Mouse (Mus musculus) cerebellum, adult (tissue): Measurements from ENCODE around the gene Ten1.

ENCODE experiments used
- ATAC-seq: cut with Nextera tagmentation; 2 replicates; pipeline ENCODE4 v1.9.2; 2017; ENCODE audit warnings: mild to moderate bottlenecking, moderate library complexity, mixed read lengths; ENCODE audit not compliant: insufficient number of reproducible peaks, low FRiP score, low TSS enrichment

The Ten1 gene

DNA sequence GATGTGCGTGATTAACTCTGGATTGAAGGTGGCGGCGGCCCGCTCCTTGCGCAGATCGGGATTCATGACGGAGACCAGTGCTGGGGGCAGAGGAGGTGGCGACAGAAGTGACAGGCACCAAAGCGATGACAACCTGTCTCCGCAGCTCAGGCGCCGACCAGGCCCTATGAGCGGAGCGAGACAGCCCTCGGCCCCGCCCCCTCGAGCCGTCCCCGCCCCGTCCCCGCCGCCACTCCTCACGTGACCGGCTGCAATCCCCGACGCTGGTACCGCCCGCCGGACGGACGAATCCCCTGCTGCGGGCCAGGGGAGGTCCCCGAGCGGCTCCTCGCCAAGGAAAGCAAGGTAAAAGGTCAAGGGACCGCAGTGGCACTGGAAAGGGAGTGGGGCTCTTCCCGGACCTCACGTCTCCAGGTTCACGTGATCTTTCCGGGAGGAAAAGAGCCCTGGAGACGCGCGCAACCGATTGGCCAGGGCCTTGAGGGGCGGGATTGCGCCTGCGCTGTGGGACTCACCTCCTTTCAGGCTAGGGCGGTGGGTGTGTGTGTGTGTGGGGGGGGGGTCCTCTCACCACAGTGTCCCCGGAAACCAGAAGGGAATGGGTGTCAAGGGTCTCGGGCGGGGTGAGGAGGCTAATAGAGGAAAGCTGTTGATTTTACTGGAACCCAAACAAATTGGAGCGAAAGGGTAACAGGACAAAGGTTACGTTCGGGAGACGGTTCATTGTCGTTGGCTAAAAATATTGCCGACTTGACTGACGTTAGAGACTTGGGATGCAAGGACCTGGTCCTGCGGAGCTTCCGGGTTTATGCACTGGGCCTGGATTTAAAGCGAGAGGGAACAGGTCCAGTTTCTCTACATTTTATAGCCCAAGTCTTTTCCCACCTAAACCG lies at the start of gene Ten1, which contains the start of gene Acox1:
Ten1 (plus strand) TSS at position 217 of the 893 bp plus-strand sequence.
Acox1 (minus strand) TSS at position 407 of the 893 bp plus-strand sequence.
- peak; percentile 94 for ATAC-seq

- ATAC-seq: no peak
These were observed 49.3 kb upstream of the Ten1 start for GRCm38 (mm10) chr11:116149341-116149740.

DNA sequence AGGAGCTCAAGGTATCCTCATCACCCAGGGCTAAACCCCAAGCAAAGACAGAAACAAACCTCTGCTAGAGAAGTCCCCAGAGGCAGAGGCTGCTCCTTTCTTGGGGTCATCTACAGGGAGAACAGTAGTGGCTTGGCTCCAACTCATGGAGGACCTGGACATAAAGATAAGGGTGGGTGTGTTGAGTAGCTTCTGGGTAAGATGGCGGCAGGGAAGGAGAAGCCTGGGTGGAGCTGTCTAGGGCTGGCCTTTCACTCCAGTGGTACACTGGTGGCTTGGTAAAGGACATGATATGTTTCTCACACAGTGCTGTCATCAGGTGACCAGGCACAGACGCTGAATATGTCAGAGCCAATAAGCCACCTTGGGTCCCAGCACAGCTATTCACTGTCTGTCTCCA lies 47.7 kb upstream of the Ten1 start:
- ATAC-seq: no peak

- ATAC-seq: no peak
These were observed 37.3 kb upstream of the Ten1 start for GRCm38 (mm10) chr11:116161312-116161711.

DNA sequence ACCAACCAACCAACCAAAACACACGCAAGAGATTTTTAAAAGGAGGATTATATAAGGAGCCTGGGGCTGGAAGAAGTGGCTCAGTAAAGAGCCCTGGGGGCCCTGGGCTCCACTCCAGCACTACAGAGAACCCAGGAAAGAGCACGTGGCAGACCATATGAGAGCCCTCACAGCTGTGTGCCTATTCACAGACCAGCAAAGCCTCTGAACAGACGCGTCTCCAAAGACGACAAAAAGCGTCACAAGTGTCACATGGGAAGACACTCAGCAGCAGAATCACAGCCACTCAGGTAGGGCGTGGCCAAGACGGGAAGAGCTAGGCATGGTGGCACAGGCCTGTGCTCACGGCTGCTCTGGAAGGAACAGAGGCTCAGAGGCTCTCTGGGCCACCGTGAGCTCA lies 36.5 kb upstream of the Ten1 start:
- ATAC-seq: no peak

GRCm38 (mm10) chr11:116163002-116163401 lies 35.7 kb upstream of the Ten1 start:
- no peak for ATAC-seq

DNA sequence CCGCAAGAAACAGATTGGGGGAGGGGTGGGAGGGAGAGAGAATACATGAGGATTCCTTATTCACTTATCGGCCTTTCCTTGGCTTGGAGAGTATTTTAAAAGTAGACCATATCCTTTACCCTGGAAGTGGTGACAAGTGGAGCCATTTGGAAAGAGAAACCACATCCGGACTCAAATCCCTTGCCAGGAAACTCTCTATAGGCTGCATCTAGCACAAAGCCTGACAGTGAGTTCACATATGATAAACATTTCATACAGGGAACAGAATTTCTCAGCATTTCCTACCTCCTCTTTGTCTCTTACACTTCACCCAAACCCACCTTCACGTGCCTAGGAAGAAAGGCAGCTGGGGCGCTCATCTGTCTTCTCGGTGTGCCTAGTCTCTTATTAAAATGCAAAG lies 31.4 kb upstream of the Ten1 start:
- no peak for ATAC-seq

- ATAC-seq: peak; percentile 98
These were observed 30.7 kb upstream of the Ten1 start, which contains the start of gene Fbf1 for GRCm38 (mm10) chr11:116167884-116168439. TSS of gene Fbf1 (minus strand) at chr11:116168166.

DNA sequence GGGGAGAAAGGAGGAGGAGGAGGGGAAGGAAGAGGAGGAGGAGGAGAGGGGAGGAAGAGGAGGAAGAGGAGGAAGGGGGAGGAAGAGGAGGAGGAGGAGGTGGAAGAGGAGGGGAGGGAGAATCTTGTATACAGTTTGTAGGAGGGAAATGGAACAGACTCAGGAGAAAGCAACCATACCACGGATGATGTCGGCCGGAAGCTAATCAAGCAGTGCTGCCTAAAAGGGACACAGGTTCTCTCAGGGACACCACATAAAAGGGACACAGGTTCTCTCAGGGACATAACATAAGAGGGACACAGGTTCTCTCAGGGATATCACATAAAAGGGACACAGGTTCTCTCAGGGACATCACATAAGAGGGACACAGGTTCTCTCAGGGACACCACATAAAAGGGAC lies 29.4 kb upstream of the Ten1 start:
- no peak for ATAC-seq

- no peak for ATAC-seq
These were observed 28.5 kb upstream of the Ten1 start for GRCm38 (mm10) chr11:116170003-116170800.

GRCm38 (mm10) chr11:116171959-116172358 lies 26.7 kb upstream of the Ten1 start:
- ATAC-seq: no peak

GRCm38 (mm10) chr11:116174775-116175448 lies 23.7 kb upstream of the Ten1 start:
- no peak for ATAC-seq

DNA sequence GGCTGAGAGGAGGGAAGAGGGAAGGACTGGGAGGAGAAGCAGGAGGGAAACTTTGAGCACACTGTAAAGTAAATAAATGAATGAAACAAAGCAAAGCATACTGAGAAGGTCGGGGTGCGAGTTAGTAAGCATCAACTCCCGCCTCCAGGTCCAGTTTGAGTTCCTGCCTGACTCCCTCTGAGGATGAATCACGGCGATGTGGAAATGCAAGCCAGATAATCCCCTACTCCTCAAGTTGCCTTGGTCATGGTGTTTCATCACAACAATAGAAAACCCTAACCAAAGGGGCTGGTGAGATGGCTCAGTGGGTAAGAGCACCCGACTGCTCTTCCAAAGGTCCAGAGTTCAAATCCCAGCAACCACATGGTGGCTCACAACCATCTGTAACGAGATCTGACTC lies 22.6 kb upstream of the Ten1 start:
- ATAC-seq: no peak

DNA sequence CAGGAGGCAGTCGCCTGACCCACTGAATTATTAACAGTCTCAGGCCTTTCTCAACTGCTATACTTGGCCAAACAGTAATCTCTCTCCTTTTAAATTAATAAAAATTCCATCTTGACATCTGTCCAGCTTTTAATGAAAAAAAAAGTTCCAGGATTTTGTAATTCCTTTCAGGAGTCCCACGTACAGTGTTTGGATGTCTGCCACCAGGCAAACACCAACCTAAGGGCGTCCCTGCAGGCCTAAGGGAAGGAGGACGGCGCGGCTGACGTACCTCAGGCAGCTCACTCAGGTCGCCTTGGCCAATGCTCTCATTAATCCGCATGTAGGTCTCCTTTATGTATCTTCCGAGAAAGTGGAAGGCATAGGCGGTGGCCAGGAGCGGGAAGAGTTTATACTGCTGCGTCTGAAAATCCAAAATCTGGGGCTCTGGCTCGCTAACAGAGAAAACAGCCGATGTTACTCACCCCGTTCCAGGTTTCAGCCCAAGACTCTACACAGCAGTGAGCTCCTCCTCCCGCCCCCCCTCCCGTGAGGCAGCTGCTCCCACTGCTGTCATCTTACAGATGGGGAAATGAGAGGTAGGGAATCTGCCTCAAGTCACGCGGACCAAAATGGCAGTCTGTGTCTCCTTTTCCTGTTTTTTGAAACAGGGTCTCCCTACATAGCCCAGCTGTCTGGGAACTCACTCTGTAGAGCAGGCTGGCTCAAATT lies 20.1 kb upstream of the Ten1 start:
- ATAC-seq: no peak

DNA sequence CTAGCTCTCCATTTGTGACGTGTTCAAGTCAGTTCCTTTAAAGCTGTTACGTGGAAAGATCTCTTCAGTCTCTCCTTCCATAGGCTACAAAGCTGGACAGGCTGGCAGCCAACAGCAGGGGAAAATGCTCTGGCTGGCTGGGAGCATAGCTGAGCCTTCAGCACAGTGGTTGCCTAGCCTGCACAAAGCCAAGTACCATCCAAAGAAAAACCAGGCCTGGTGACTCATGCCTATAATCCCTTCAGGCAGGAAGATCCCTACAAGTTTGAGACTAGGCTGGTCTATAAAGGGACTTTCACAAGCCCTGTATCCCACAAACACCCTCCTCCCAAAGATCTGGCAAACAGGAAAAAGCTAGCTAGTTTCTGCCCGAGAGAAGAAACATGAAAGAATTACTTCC lies 12.8 kb upstream of the Ten1 start:
- ATAC-seq: no peak

DNA sequence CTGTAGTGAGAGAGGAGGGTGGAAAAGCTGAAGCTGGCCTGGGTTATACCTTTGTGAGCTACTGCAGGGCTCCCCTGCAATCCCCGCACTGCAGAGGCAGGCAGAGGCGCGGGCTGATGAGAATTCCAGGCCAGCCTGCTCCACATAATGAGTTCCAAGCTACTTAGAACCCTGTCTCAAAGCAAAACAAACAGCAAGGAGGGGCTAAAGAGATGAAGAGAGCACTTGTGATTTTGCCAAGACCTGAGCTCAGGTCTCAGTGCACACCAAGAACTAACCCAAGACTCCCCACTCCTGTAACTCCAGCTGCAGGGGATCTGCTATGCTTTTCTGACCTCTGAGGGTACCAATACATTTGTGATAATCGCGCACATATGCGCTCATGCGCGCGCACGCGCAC lies 12.3 kb upstream of the Ten1 start:
- ATAC-seq: no peak

GRCm38 (mm10) chr11:116187226-116187930 lies 11.3 kb upstream of the Ten1 start:
- no peak for ATAC-seq

- no peak for ATAC-seq
These were observed 4.0 kb upstream of the Ten1 start for GRCm38 (mm10) chr11:116194619-116195018.

DNA sequence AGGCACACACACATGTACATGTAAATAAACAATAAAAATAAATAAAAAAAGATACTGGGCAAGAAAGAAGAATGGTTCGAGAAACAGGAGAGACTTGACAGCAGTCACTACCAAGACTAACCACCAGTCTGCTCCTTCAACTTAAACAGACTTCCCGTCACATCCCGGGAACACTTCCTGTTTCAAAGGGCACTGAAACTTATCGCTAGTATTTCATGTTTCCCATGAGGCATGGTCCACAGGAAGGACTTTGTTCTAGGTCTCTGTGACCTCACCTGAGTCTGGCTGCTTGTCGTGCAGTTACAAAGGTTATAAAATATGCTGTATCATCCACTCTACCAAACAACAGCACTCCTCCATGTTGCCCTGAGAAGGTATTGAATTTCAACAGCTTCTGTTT lies 3.4 kb upstream of the Ten1 start:
- ATAC-seq: no peak
